ENCODE assay signal across 8 mouse cellular contexts in the genomic region with DNA sequence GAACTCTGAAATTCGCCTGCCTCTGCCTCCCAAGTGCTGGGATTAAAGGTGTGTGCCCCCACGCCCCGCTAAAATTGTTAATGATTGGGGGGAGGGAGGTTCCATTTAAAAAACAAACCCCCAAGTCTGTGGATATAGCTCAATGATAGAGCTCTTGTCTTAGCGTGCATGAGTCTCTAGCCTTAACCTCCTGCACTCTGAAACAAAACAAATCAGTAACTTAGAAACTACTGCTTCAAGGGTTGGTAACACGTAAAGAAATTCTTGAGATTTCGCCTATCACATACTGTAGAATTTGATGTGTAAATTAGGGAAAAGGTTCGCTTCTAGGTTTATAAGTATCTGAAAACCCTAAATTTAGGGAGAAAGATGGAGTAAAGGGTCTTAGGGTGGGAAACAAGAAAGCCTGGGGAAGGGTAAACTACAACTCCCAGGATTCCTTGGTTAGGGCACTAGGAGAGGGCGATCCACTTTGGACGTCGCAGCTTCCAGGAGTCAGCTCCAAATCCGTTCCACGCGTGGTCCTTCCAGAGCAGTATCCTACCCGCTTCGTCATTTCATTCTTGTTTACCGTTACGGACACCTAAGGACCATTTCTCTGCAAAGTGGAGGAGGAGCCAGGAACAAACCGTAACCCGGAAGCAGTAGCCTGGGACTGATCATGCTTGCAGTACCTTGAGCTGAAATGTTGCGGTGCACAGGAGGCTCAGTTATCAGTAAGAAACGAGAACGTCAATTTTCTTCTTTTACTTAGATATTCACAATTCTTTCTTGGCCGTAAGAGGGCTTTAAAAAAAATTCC. TPM values are rescaled to one million over a fixed set of nuclear protein-coding genes. Genes with fewer than 3 reads are reported as not detected.
DNase-seq lines count a peak whose midpoint lies in the region; ATAC-seq and TF ChIP-seq lines count a peak whose summit lies in the region.

A gene (plus strand): TSS at position 452 of the 802 bp plus-strand sequence.

- ATAC-seq in inflammation-experienced regulatory T-cells, adult 6 months = peak; percentile 77

- DNase-seq in ZHBTc4 (ENCODE audit: low read depth, low spot score) = peak; percentile 63
- DNase-seq in gastrocnemius, adult 8-10 months (ENCODE audit: low spot score in 2 of 2) = peak; percentile 19 to 31
- DNase-seq in left cerebral cortex, adult 9 months (ENCODE audit: low spot score in 2 of 2) = peak; percentile 58 to 76
- peak; percentile 79 to 82 for DNase-seq in right cerebral cortex, adult 2 months (ENCODE audit: low spot score in 2 of 2)
- peak; percentile 52 for DNase-seq in urinary bladder, postnatal 25 days (ENCODE audit: low spot score)

- peak within 1 kb of the TSS; percentile 55 for H3K4me3 ChIP-seq in cortical plate, adult 2 months (ENCODE audit: insufficient read depth, low read length)
- H3K4me3 ChIP-seq in megakaryocyte, embryonic 14.5 days (replicated peaks) = peak within 1 kb of the TSS; percentile 94

- H3K9me3 ChIP-seq in megakaryocyte, embryonic 14.5 days = no peaks in the 10 kb centered on the region

- H3K36me3 ChIP-seq in megakaryocyte, embryonic 14.5 days (replicated peaks; ENCODE audit: low read length) = peaks cover 34% of the 10 kb centered on the region

- H3K4me1 ChIP-seq in cortical plate, adult 2 months (ENCODE audit: control insufficient read depth, insufficient read depth, low read length) = no peaks in the 10 kb centered on the region
- H3K4me1 ChIP-seq in megakaryocyte, embryonic 14.5 days = peaks cover 24% of the 10 kb centered on the region

- peak within 1 kb of the TSS; percentile 37 for H3K27ac ChIP-seq in cortical plate, adult 2 months (ENCODE audit: insufficient read depth, low read length)

- no peaks in the 10 kb centered on the region for H3K27me3 ChIP-seq in megakaryocyte, embryonic 14.5 days (replicated peaks)

- TF ChIP-seq CTCF in cortical plate, adult 2 months (IDR thresholded peaks at IDR 0.05; ENCODE audit: extremely low read depth, insufficient read depth, low read length) = no peak

- peak; percentile 71 for TF ChIP-seq POLR2A in cortical plate, adult 2 months (IDR thresholded peaks at IDR 0.05; ENCODE audit: extremely low read depth, insufficient read depth, low read length)

RNA-seq across cellular contexts. Expression of the gene that starts here (rescaled TPM):
- polyA plus RNA-seq in cortical plate, adult 2 months (2012; rRNA removed) = 7.4 and 7.6 TPM in 2 replicates
- 10 to 100 TPM in 1 of 4 experiments, 1 to 10 TPM in 3; 9.4 to 10.1 (median 9.6) TPM for total RNA-seq in gastrocnemius, adult 8-10 months (2022)
- polyA plus RNA-seq in inflammation-experienced regulatory T-cells, adult 6 months (2017; shearing (Covaris generic)) = 1 to 10 TPM; 6.1 to 7.3 (median 7.1) TPM
- 0.21 TPM in 1 of 2 replicates, not detected in the other for polyA plus RNA-seq in megakaryocyte, embryonic 14.5 days (2012; ENCODE audit: insufficient read depth, low replicate concordance)

Comparison
In these comparisons a context has a peak if more than half of its experiments do, and no peak if none do; other contexts are left out.
1. Peak in every context shown above with its lines: DNase-seq, ATAC-seq, H3K4me3 ChIP-seq and H3K27ac ChIP-seq.
2. DNase-seq: peak in every context shown above with its lines; median percentile 80 in right cerebral cortex, adult 2 months; 67 in left cerebral cortex, adult 9 months; 63 in ZHBTc4; 52 in urinary bladder, postnatal 25 days; 25 in gastrocnemius, adult 8-10 months.